Mouse (Mus musculus) bone marrow macrophage, adult 2 months (primary cell): ENCODE data around the gene Hjurp. TPM values are rescaled to one million over a fixed set of nuclear protein-coding genes. Genes with fewer than 3 reads are reported as not detected.
"Not testable (repeated sequence)": the region's sequence is repeated elsewhere in the genome, so short reads cannot be mapped to it uniquely, and the experiment has no call there.

Experiments used
- H3K27ac ChIP-seq: 2 replicates; pipeline ENCODE4 v1.5.1; 2012; ENCODE audit warnings: low read depth, low read length; ENCODE audit not compliant: insufficient read depth
- H3K4me1 ChIP-seq: 2 replicates; pipeline ENCODE4 v1.6.1; 2012; ENCODE audit warnings: low read length; ENCODE audit not compliant: control insufficient read depth, insufficient read depth
- H3K4me3 ChIP-seq: 2 replicates; pipeline ENCODE4 v1.5.1; 2012; ENCODE audit warnings: mild to moderate bottlenecking, low read length, moderate library complexity; ENCODE audit not compliant: insufficient read depth
- CTCF ChIP-seq: IDR thresholded peaks from 2 replicates; pipeline ENCODE4 v1.5.1; 2012; ENCODE audit warnings: low read depth, mild to moderate bottlenecking, low read length, moderate library complexity
- POLR2A ChIP-seq: IDR thresholded peaks from 2 replicates; pipeline ENCODE4 v1.6.1; 2012; ENCODE audit warnings: mild to moderate bottlenecking, low read depth, low read length, borderline replicate concordance
- polyA plus RNA-seq: library from polyadenylated mRNA; stranded (reverse); fragments of >200 nt; gene quantifications from 2 replicates; pipeline ENCODE4 v1.2.4, GENCODE M21; 2012; ENCODE audit not compliant: missing spikeins, insufficient read depth, insufficient read length

The Hjurp gene
- polyA plus RNA-seq, 1 experiment, result 69.1 TPM

DNA sequence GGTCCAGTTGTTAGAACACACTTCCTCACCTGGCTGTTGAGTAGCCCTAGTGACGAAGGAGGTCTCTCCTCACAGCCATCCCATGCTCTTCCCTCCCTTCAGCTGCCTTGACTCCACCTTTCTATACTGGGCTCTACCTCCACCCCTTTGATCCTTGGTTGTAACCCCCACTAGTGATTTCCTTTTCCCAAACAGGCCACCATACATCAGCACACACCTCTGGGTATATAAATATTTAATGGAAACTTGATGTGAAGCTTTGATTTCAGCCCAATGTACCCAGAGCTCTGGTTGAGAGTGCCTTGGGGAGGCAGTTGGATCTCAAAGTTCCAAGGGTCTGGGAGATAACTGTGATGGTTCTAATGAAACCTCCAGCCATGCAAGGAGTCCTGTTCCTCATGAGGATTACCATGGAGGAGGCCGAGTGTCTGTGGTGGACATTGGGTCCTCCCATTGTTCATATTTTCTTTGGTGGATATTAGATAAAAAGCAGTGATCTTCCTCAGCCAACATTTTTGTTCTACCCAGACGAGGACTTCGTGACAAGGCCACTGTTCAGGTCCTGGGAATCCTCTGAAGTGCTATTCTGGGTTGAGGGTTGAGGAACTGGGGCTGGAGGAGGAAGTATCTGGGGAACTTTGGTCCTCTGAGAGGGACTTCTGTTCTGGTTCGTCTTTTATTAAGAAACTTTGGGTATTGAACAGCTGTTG, 50.6 kb downstream of the Hjurp start, which contains the start of gene Mroh2a:
Mroh2a (plus strand) TSS at position 317 of the 710 bp plus-strand sequence.
- Histone ChIP-seq H3K27ac (no peak within 1 kb of the TSS), H3K4me1 (peaks cover 10% of the 10 kb centered on the region), H3K4me3 (no peak within 1 kb of the TSS)
- TF ChIP-seq CTCF, result no peak
- TF ChIP-seq POLR2A, result no peak

GRCm38 (mm10) chr1:88225741-88226140, 51.7 kb downstream of the Hjurp start:
- no peak overlapping the region for H3K4me3 ChIP-seq
- H3K27ac ChIP-seq, result no peak overlapping the region
- TF ChIP-seq CTCF, result no peak
- no peak for TF ChIP-seq POLR2A
- H3K4me1 ChIP-seq, result peaks cover 10% of the 10 kb centered on the region

DNA sequence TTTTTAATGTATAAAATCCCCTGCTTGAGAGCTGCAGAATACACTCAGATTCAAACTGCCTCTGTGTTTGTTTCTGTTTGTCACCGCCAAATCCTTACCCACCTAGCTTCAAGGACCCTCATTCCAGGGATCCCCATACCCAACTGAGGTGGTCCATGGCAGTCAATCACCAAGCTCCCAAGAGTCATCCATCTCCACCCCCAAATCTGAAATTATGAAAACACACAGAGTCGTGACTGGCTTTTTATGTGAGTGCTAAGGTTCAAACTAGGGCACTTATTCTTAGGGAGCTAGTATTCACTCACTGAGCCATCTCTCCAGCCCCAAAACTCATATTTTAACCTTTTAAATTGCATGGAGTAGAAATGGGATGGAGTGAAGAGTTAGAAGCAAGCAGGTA, 52.1 kb downstream of the Hjurp start:
- peaks cover 10% of the 10 kb centered on the region for H3K4me1 ChIP-seq
- H3K4me3 ChIP-seq, H3K27ac ChIP-seq: not testable (repeated sequence)

GRCm38 (mm10) chr1:88224029-88224776, 53.2 kb downstream of the Hjurp start:
- TF ChIP-seq CTCF, result no peak
- no peak for TF ChIP-seq POLR2A
- Histone ChIP-seq H3K4me1 (peaks cover 10% of the 10 kb centered on the region), H3K4me3 (no peak overlapping the region), H3K27ac (no peak overlapping the region)

- H3K4me3 ChIP-seq, result no peak overlapping the region
- TF ChIP-seq CTCF (no peak), POLR2A (no peak)
- H3K27ac ChIP-seq, result no peak overlapping the region
- peaks cover 10% of the 10 kb centered on the region for H3K4me1 ChIP-seq
Measured at GRCm38 (mm10) chr1:88223591-88223990, 53.8 kb downstream of the Hjurp start.

- H3K4me1 ChIP-seq, result peaks cover 10% of the 10 kb centered on the region
- not testable (repeated sequence) for H3K4me3 ChIP-seq, H3K27ac ChIP-seq
Measured at GRCm38 (mm10) chr1:88223011-88223515, 54.4 kb downstream of the Hjurp start.

- Histone ChIP-seq H3K27ac (no peak overlapping the region), H3K4me1 (peaks cover 6% of the 10 kb centered on the region), H3K4me3 (no peak overlapping the region)
- TF ChIP-seq POLR2A (no peak), CTCF (no peak)
Measured at GRCm38 (mm10) chr1:88222216-88222615, 55.2 kb downstream of the Hjurp start.

DNA sequence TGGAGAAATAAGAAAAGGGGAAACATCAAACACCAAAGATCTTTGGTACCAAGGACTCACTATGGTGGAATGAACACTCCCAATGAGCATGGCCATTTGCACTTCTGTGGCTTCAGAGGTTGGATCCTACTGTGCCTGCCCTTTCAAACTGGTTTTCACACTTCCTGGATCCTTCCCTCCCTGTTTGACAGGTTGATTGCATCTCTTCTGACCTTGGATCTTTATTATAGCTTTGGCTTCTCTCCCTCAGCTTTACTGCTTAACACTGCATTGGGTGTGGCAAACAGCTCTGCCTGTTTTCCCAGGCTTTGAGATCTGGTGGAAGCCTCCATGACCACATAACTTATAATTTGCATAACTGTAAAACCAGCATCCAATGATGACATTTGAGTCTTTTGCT, 57.1 kb downstream of the Hjurp start:
- TF ChIP-seq POLR2A, result no peak
- no peak for TF ChIP-seq CTCF
- Histone ChIP-seq H3K27ac (no peak overlapping the region), H3K4me1 (no peaks in the 10 kb centered on the region), H3K4me3 (no peak overlapping the region)

DNA sequence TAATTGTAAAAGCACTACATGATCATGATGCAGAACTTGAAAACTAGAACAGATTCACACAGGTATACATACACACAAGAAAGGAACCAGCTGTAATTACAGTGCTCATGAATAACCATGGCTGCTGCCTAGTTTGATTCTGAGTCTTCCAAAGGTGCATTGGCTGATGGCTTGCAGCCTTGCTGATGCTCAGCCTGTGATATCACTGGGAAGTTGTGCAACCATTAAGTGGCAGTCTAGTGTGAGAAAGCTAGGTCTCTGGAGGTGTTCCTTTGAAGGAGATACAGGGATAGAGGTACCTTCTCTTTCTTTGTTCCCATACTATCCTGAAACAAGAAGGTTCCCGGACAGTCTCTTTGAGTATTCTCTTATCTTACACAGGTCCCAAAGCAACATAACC, 58.4 kb downstream of the Hjurp start:
- Histone ChIP-seq H3K4me1 (no peaks in the 10 kb centered on the region), H3K27ac (no peak overlapping the region), H3K4me3 (no peak overlapping the region)
- TF ChIP-seq POLR2A, result no peak
- no peak for TF ChIP-seq CTCF

DNA sequence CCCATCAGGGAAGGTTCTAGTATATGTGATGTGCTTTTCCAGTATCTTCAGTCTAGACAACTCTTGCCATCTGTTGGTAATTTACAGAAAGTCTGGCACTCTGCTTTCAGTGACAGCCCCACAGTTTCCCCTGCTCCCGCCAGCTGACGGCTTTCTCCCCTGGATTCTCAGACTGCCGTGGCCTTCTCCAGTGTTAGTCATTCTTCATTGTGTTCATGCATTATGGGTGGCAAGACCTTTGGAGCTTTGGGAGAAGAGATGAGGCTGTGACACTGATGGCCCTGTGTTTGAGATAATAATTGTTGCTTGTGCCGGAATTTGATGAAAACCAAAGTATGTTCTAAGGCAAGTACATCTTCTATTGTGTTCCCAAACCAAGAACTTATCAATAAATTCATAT, 58.8 kb downstream of the Hjurp start:
- no peaks in the 10 kb centered on the region for H3K4me1 ChIP-seq
- TF ChIP-seq CTCF (no peak), POLR2A (no peak)
- no peak overlapping the region for H3K27ac ChIP-seq
- no peak overlapping the region for H3K4me3 ChIP-seq
